Mouse (Mus musculus) layer of hippocampus, postnatal 36 days (tissue): ENCODE results near the gene Hmgb1. TPM values are rescaled to one million over a fixed set of nuclear protein-coding genes. Genes with fewer than 3 reads are reported as not detected.
A peak's percentile ranks its signal among the peaks of the same experiment; 100 is the strongest.

Source experiments
- DNase-seq, 2 experiments: peaks; one replicate each; pipeline ENCODE4 v3.0.0; 2022
- total RNA-seq, 2 experiments: library from RNA; stranded (reverse); gene quantifications; 2 replicates each; pipeline ENCODE4 v1.2.3; 2021

The Hmgb1 gene
- total RNA-seq = 100 to 1,000 TPM; 136 to 137 TPM

- DNase-seq = peak; percentile 99
Measured at GRCm38 (mm10) chr5:149184104-149184843, at the start of gene Hmgb1, which contains the start of gene Uspl1. Gene Hmgb1 (minus strand): TSS chr5:149184489. Gene Uspl1 (plus strand): TSS chr5:149184350.

GRCm38 (mm10) chr5:149229619-149230339, 45.5 kb upstream of the Hmgb1 start:
- no peak for DNase-seq

GRCm38 (mm10) chr5:149228700-149229618, 44.7 kb upstream of the Hmgb1 start:
- peak; percentile 99 for DNase-seq

- DNase-seq = no peak
Measured at GRCm38 (mm10) chr5:149224666-149225065, 40.4 kb upstream of the Hmgb1 start.

GRCm38 (mm10) chr5:149221355-149221754, 37.1 kb upstream of the Hmgb1 start:
- no peak for DNase-seq

- no peak for DNase-seq
Measured at GRCm38 (mm10) chr5:149219493-149219892, 35.2 kb upstream of the Hmgb1 start.

GRCm38 (mm10) chr5:149217524-149218357, 33.5 kb upstream of the Hmgb1 start:
- DNase-seq = no peak

GRCm38 (mm10) chr5:149215540-149215939, 31.3 kb upstream of the Hmgb1 start:
- no peak for DNase-seq

- DNase-seq = no peak
Measured at GRCm38 (mm10) chr5:149212806-149213205, 28.5 kb upstream of the Hmgb1 start.

GRCm38 (mm10) chr5:149211041-149211440, 26.8 kb upstream of the Hmgb1 start:
- DNase-seq = no peak

GRCm38 (mm10) chr5:149209328-149209727, 25.0 kb upstream of the Hmgb1 start:
- no peak for DNase-seq

- no peak for DNase-seq
Measured at GRCm38 (mm10) chr5:149208776-149209175, 24.5 kb upstream of the Hmgb1 start.

GRCm38 (mm10) chr5:149207661-149208060, 23.4 kb upstream of the Hmgb1 start:
- DNase-seq = no peak

GRCm38 (mm10) chr5:149206286-149206685, 22.0 kb upstream of the Hmgb1 start:
- no peak for DNase-seq

- no peak for DNase-seq
Measured at GRCm38 (mm10) chr5:149205265-149205664, 21.0 kb upstream of the Hmgb1 start.

GRCm38 (mm10) chr5:149204822-149205221, 20.5 kb upstream of the Hmgb1 start:
- no peak for DNase-seq

GRCm38 (mm10) chr5:149203796-149204375, 19.6 kb upstream of the Hmgb1 start:
- DNase-seq = no peak

GRCm38 (mm10) chr5:149202941-149203340, 18.7 kb upstream of the Hmgb1 start:
- no peak for DNase-seq

GRCm38 (mm10) chr5:149198782-149199181, 14.5 kb upstream of the Hmgb1 start:
- DNase-seq = no peak

- DNase-seq = no peak
Measured at GRCm38 (mm10) chr5:149196611-149197010, 12.3 kb upstream of the Hmgb1 start.

- DNase-seq = no peak
Measured at GRCm38 (mm10) chr5:149190160-149190559, 5.9 kb upstream of the Hmgb1 start.
